Mouse (Mus musculus) olfactory bulb, adult 2 months (tissue): ENCODE data around the gene Sept6.

ENCODE experiments used
- CTCF ChIP-seq: fragments of 200-500 bp; IDR thresholded peaks from 2 replicates; pipeline ENCODE4 v1.5.1; 2012; ENCODE audit warnings: low read depth, mild to moderate bottlenecking, low read length, moderate library complexity; ENCODE audit not compliant: insufficient read depth
- POLR2A ChIP-seq: fragments of 200-500 bp; IDR thresholded peaks from 2 replicates; pipeline ENCODE4 v1.6.1; 2012; ENCODE audit warnings: mild to moderate bottlenecking, low read depth, low read length, moderate library complexity; ENCODE audit not compliant: insufficient read depth

DNA sequence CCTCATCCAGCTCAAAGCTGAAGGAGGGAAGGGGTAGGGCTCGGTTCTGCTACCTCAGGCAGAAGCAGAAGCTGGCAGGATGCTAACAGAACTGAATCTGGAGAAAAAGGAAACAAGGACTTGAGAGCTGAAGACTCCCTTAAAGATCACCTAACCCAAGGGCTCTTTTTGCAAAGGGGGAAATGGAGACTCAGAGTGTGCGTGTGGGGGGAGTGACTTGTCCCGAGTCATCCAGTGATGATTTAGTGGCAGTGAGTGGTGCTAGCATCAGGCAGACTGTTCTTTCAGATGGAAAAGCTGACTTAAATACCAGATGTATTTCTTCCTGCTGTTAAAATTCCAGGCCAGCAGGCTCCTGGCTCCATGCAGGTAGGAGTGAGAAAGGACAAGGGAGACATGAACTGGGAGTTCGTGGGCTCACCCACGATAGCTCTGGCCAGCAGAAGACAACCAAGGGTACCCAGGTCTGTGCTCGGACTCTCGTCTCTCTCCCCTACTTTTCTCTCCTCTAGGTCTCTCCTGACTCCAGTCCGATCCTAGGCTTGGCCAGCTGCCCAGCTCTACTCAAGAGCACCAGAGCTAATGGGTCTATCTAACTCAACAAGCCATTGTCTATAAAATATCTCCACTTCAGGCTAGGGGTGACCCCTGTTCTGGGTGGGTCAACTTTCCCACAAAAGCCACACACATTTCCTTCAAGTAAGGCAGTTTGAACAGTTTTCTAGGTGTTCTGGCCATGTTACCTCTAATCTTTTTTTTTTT is 8.5 kb downstream of the Sept6 start:
- no peak for TF ChIP-seq CTCF
- TF ChIP-seq POLR2A = no peak
